Mouse (Mus musculus) T-helper 2 cell (primary cell): ENCODE data around the gene Cdc42bpa.

Experiments
- in situ Hi-C: fragments of 300-600 bp; cut with MboI, MseI; formaldehyde crosslinking; loops from one replicate; pipeline ENCODE4 v1.15.1; 2025; ENCODE audit warnings: high pct_unique_total_duplicates

Gene Cdc42bpa

DNA sequence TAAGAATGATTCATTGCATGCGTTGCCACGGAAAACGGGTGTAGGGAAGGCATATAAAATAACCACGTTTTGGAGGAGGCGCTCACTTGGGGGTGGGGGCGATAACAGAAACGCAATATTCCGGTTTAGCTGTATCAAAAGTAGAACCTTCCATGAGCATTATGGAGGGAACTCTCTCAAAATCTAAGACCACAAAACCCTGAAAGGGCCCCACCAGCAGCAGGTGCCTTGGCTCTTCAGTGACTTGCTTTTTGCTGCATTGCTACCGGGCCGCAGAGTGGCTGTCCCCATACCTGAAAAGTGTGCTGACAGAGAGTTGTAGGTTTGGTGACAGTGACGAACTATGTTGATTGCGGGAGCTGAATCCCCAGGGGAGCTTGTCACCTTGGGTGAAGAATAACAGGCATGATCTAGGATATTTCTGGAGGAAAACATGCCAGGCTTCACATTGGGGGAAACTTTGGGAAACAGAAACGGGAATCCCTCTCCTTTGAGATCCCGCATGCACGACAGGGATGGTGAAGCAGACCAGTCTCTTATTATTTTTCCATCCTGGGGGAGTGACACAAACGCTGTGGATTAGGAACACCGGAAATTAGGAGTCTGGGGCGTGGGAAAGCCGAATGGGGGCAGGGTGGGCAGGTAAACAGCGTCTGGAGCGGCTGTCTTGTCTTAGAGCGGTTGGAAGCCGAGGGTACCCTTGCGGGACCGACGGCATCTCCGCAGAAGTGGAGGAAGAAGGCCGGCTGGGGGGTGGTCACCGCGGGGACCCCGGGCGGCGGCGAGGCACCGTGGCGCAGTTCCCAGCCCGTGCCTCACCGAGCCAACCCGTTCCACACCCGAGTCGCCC, 1.2 kb upstream of the Cdc42bpa start:
- in situ Hi-C loops, result no loop called here

DNA sequence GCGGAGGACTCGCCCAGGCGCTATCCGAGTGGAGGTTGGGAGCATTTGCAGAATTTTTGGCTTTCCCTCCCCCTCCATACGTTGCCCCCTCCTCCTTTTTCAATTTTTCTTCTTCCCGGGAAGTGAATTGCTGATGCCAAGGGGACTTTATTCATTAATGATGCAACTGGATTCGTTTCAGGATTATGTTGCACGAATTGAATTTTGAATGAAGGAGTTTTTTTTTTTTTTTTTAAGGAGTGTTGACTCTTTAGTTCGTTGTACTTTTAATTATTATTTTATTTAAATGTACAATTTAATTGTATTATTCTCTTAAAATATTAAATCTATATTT, 238 bp downstream of the Cdc42bpa start:
- in situ Hi-C loops, result no loop called here

DNA sequence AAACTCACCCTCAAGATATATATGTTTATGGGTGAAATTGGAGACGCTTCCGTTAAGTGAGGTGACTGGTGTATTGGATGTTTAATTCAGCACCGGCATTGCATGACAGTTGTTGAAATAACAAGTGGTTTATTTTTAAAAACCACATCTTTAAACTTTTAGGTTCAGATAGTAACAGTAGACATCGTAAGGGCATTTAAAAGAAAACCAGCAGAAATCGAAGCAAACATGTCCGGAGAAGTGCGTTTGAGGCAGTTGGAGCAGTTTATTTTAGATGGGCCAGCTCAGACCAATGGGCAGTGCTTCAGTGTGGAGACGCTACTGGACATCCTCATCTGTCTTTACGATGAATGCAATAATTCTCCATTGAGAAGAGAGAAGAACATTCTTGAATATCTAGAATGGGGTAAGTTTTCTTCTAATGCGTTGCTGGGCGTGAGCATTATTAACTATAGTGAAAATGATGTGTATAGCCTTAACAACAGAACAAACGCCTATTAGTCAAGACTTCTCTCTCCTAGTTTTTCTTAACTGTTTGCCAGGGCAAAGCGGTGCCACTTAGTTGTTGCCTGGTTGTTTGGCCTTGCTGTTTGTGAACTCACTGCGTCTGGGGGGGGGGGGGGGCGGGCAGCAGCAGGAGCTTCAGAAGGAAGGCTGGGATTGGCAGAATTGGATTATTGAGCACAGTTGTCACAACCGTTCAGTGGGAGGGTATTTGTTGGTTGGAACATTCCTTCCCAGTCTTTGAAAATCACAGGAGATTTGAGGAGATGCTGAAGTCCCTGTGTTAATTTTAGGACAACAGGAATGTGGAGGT, 818 bp downstream of the Cdc42bpa start:
- in situ Hi-C loops, result no loop called here

DNA sequence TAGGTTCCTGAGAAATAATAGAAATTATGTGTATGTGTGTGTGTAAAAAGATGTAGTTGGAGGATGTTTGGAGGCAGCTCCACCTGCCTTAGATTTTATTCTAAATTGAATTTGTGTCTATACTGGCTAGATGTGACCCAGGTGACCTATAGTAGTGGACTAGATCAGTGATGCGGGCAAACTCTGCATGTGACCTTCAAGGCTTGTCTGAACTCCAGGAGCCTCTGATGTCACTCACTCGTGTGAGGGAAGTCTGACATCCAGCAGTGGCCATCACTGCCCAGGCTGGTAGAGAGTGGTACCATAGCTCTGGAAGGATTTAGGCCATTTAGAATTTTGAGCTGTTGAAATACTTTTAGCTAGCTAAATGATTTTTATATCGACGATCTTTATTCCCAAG, 1.5 kb downstream of the Cdc42bpa start:
- in situ Hi-C loops, result no loop called here

DNA sequence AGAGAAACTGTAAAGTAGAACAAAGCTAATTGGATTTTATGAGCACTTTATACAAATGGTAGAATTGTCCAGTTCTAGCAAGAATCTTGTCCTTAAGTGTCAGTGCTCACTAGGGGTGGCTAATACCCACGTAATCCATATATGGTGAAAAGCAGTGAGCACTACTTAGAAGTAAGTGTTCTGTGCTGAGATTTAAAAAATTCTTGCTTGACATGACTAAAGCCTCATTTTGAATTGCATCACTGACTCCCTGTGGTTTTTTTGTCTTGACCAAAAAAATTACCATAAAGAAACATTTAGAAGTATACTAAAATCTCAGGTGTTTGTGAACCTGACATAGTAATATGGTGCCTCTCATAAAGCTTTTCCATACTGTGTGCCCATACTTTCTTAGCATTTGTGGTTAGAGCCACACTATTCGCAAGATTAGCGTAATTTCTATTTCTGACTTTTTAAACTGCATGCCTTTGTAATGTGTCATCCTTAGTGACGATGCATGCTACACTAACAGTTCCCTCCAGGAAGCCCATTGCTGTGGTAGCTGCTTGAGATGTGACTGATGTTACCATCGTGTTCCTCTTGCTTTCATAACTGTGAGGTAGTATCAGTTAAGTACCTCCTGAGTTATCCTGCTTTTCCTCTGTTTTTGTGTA, 9.6 kb downstream of the Cdc42bpa start:
- in situ Hi-C loops, result no loop called here

DNA sequence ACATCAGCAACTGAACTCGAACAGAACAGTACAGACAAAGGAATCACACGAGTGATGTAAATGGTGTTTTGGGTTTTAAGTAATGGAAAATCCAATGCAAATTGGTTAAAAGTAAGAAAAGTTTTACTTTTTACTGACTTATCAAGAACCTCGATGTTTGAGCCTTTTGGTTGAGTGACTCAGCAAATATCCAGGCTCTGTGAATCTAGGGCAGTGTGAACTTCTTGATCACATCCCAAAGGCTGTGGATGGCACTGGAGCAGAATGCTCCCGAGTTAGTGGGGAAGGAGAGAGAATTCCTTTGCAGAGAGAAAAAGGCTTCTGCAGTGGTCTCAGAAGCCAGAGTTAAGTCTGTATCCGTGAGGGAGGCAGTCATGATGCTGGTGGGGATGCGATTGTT, 14.7 kb downstream of the Cdc42bpa start:
- in situ Hi-C loops, result no loop called here

DNA sequence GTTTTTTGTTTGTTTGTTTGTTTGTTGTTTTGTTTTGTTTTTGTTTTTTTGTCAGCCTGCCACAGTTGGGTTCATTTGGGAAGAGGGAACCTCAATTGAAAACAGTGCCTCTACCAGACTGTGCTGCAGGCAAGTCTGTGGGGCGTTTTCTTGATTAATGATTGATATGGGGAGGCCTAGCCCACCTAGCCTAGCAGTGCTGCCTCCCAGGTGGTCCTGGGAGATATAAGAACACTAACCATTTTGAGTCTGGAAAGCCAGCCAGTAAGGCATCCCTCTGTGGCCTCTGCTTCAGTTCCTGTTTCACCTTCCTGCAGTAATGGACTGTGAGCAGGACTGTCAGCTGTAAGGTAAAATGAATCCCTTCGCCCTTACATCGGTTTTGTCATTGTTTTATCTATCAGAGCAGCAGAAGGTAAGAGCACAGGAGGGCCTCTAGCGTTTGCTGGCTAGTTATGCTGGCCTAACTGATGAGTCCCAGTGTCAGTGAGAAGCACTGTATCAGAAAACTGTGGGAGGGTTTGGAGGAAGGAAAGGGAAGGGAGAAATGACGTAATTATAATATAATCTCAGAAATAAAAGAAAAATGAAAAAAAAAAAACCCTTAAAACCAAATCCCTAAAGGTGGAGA, 15.5 kb downstream of the Cdc42bpa start:
- in situ Hi-C loops, result no loop called here

DNA sequence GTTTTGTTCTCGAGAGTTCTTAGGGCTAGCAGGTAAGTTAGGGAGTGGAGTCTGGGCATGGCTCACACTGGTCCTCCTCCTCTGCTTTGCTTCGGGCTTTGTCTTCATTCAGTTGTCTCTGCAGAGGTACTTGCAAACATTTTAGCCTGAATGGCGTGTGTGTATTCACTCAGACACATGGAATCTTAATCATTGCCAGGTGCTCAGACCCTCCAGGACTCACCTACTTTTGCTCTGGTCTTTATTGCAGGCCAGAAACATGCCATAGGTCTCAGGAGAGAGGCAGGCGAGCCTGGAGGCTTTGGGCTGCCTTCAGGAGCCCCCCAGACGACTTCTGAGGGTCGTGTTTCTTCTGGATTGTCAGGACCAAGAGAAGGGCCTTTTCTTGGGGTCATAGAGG, 17.2 kb downstream of the Cdc42bpa start:
- in situ Hi-C loops, result no loop called here

DNA sequence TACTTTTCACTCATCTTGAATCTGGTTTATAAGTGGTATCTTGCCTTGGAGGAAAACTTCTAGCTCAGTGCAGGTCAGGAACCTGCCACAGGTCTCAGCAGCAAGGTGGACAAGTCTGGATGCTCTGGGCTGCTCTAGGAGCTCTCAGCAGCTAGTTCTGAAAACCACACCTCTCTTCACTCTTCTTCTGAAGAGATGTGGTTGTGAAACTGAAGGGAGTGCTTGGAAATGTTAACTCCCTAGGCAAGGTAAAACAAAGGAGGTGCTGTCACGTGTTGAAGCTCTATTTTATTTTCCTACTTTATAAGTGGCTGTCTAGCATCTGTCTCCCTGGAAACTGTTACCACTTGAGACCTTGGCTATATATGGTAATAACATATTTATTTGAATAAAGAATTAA, 18.5 kb downstream of the Cdc42bpa start:
- in situ Hi-C loops, result no loop called here

DNA sequence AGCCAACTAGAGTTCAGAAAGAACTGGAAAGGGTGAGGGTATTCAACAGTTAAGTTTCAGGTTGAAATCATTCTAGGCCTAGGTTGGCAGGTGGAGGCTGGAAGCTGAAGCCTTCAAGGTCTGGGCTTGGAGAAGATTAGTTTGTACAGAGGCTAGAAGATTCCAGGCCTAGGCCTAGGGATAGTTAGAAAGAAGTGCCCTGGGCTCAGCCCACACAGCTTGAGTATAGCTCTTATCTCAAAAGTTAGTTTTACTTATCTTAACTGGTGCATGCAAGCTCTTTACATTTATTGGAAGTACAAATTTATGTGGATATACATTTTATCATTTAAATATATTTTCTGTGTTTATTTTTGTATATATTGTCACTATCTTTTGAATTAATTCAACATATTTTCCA, 21.4 kb downstream of the Cdc42bpa start:
- in situ Hi-C loops, result loop anchor here (5.0 kb wide), 1 partner anchor 41 kb away; no protein-coding TSS in a partner anchor

DNA sequence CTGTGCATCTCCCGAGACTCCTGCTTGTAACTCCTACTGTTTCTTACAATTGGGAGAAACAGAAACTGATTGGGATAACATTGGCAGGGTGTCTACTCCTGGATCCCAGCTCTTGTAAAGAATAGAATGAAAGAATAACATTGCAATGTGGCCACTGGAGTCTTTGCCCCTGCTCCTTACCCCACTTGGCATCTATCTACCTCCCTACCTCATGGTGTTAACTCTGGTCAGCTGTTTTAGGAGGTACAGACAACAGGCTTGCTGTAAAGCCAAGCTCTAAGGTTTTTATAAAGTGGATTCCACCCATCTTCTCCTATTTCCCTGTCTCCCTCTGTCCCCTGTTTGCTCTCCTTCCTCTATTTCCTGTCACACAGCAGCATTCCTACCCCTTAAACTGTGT, 21.9 kb downstream of the Cdc42bpa start:
- in situ Hi-C loops, result loop anchor here (5.0 kb wide), 1 partner anchor 40 kb away; no protein-coding TSS in a partner anchor

DNA sequence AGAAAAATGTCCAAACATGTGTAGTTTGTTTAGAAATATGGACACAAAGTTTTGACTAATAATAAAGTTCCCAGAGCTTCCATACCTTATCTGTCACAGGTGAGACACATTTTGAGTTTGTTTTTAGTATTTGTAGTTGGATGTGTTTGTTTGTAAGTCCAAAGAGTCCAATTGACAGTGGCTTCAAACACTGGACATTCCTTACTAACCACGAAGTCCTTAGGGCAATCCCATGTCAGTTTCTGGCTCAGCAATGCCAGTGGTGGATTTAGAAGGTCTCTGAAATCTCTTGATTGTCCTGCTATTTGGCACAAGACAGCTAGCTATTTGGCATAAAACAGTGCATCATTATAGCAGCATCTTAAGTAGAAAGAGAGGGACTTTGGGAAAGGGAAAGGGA, 22.7 kb downstream of the Cdc42bpa start:
- in situ Hi-C loops, result loop anchor here (5.0 kb wide), 1 partner anchor 39 kb away; no protein-coding TSS in a partner anchor

DNA sequence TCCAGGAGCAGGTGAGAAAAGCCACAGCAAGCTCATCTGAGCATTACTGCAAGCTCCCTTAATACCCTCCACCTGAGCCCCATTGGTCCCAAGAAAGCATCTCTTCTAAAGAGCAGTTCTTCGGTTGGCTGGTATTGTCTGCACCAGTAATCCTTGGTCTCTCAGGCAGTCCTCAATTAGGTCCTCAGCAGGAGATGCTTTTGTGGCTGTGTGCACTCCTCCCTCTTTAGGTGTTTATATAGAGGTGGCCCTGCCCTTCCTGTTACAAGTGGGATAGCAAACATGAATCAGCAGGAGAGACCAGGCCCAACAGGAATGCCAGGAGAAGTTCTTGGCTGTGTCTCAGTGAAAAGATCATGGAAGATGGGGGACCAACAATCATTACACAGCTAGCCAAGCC, 23.9 kb downstream of the Cdc42bpa start:
- in situ Hi-C loops, result loop anchor here (5.0 kb wide), 1 partner anchor 38 kb away; no protein-coding TSS in a partner anchor

DNA sequence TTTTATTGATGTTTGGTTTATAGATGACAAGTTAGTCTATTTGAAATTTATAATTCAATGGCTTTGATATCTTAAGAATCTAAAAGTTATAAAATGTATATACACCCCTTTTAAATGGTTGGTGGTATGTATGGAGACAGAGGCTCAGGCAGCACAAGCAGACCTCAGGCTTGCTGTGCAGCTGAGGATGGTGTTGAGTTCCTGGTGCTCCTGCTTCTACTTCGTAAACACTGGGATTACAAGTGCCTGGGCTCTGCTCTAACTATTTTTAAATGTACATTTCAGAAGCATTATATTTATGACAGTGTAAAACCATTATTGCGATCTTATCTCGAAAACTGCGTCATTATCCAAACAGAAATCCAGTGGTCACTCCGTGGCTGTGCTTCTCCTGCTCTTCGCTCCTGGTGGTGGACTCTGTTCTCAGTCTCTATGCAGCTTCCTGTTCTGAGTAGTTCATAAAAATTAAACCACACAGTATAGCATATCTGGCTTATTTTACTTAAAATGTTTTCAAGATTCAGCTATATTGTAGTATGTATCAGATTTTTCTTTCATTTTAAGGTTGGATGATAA, 31.5 kb downstream of the Cdc42bpa start:
- in situ Hi-C loops, result no loop called here

DNA sequence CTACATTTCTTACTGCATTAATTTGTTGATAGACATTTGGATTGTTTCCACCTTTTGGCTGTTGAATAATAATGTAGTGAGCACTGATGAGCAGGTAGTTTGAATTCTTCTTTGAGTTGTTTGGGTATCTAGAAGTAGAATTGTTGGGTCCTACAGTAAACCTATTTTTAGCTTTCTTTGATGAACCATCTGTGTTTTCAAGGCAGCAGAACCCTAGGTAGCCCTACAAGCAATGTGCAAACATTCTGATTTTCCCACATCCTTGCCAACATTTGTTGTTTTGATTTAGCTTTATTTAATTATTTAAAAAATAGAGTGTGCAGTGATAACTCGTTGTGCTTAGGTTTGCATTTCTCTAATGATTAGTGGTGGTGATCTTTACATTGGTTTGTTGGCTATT, 32.0 kb downstream of the Cdc42bpa start:
- in situ Hi-C loops, result no loop called here

DNA sequence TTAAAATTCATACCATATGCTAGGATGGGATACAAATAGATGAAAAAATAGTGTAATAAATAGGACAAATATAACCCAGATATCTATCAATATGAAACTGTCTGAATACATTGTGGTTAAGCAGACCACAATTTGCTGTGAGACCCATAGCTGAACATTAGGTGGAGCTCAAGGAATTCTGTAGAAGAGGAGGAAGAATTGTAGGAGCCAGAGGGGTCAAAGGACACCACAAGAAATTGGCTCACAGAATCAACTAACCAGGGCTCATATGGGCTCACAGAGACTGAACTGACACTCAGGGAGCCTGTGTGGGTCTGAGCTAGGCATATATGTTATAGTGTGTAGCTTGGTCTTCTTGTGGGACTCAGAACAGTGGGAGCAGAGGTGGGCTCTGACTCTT, 47.8 kb downstream of the Cdc42bpa start:
- in situ Hi-C loops, result no loop called here

DNA sequence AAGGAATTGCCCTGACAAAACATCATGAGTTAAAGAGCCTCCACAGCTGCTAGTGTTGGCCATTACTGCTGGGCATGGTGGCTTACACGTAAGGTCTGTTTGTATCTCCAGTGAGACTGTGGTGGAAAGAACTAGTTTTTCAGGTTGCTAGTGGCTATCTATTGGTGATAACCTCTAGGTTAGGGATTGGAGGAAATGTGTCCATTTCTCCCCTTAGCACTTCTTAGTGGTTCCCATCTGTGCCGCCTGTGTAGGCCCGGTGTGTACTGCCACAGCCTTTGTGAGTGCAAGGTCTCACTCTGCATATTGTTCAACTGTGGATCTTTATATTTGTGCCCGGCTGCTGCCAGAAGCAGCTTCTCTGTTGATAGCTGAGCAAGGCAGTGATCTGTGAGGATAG, 53.2 kb downstream of the Cdc42bpa start:
- in situ Hi-C loops, result no loop called here

DNA sequence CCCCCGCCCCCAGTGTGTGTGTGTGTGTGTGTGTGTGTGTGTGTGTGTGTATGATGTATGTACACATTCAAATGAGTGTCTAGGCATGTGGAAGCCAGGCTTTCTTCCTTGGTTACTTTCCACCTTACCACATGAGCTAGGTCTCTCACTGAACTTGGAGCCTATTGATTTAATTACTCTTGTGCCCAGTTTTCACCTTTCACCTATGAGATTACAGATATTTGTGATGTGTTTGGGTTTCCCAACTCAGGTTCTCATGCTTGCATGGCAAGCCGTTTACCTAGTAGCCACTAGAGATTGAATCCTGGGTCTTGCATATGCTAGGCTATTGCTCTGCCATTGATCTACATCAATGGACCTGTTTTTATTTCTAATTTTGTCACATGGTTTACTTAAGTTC, 57.9 kb downstream of the Cdc42bpa start:
- in situ Hi-C loops, result no loop called here

DNA sequence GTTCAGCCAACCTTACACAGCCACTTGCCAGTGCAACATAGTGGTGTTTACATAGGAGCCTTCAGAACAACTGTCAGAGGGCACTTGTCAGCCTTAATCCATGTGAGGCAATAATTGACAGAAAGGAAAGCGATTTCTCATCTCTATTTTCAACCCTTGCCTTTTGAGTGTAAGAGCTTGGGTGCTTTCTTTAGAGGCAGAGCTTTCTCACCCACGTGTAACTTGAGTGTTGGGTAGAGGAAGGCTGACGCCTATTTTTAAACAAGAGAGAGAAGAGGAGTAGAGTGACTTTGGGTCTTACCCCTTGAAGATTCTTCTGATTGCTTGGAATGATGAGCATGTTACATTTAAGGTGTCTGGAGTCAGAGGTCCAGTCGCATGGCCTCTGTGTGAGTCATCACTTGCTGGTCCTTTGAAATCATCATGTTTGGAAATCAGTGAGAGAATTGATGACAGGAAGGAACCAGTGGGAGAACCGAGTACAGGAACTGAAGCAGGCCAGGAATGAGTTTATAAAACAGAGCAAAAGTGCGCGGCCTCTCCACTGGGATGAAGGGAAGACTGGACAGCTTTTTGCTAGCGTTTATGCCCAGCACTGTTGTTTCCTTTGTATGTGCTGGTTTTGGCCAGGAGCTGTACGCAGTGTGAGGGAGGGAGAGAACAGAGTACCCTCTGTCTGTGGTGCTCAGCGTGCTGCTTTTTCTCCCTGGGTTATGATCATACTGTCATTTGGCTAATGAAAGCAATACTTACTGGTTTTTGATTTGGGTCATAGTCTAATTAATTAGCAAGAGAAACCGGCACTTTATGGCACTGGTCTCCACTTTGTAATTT, 61.4 kb downstream of the Cdc42bpa start:
- in situ Hi-C loops, result loop anchor here (5.0 kb wide), 1 partner anchor 39 kb away; no protein-coding TSS in a partner anchor

DNA sequence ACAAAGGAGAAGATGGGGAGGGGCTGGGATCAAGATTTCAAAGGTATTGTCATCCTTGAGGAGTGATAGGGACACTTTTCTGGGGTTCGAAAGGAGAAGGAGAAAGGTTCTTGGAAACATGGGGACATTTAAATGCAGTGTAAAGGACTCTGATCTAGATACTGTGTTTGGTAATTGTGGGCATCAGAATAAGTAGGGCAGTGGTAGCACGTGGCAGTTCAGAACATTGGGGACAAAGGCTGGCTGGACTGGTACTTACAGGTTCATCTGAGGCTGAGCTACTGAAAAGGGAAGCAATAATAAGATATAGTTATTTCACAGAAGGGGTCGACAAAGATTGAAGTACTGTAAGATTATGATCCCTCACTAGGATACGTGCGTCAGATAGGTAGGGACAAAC, 63.2 kb downstream of the Cdc42bpa start:
- in situ Hi-C loops, result loop anchor here (5.0 kb wide), 1 partner anchor 41 kb away; no protein-coding TSS in a partner anchor
